Mouse (Mus musculus) forelimb bud, embryonic 11.5 days (tissue): Measurements from ENCODE around the gene Rad51b.

Experiments used
- DNase-seq: peaks from one replicate; pipeline ENCODE4 v3.0.0-alpha.2; 2012; ENCODE audit warnings: low read depth, low spot score

Rad51b gene

GRCm38 (mm10) chr12:79686594-79687325 lies 389.7 kb downstream of the Rad51b start:
- DNase-seq = no peak

GRCm38 (mm10) chr12:79687683-79688386 lies 390.8 kb downstream of the Rad51b start:
- no peak for DNase-seq

- DNase-seq = no peak
These were observed 392.2 kb downstream of the Rad51b start for GRCm38 (mm10) chr12:79689299-79689698.

- DNase-seq = no peak
These were observed 395.1 kb downstream of the Rad51b start for GRCm38 (mm10) chr12:79691929-79692862.

- DNase-seq = no peak
These were observed 398.9 kb downstream of the Rad51b start for GRCm38 (mm10) chr12:79695832-79696434.

- no peak for DNase-seq
These were observed 406.5 kb downstream of the Rad51b start for GRCm38 (mm10) chr12:79703555-79703954.

- DNase-seq = no peak
These were observed 408.6 kb downstream of the Rad51b start for GRCm38 (mm10) chr12:79705501-79706266.

- no peak for DNase-seq
These were observed 410.7 kb downstream of the Rad51b start for GRCm38 (mm10) chr12:79707565-79708422.

- no peak for DNase-seq
These were observed 411.3 kb downstream of the Rad51b start for GRCm38 (mm10) chr12:79708423-79708733.

- DNase-seq = no peak
These were observed 416.2 kb downstream of the Rad51b start for GRCm38 (mm10) chr12:79713286-79713685.

GRCm38 (mm10) chr12:79714484-79714883 lies 417.4 kb downstream of the Rad51b start:
- no peak for DNase-seq

- peak; percentile 68 for DNase-seq
These were observed 418.6 kb downstream of the Rad51b start for GRCm38 (mm10) chr12:79715506-79716345.

- DNase-seq = no peak
These were observed 422.2 kb downstream of the Rad51b start for GRCm38 (mm10) chr12:79719091-79719846.

GRCm38 (mm10) chr12:79719847-79720201 lies 422.7 kb downstream of the Rad51b start:
- no peak for DNase-seq

- DNase-seq = no peak
These were observed 427.8 kb downstream of the Rad51b start for GRCm38 (mm10) chr12:79724875-79725274.

GRCm38 (mm10) chr12:79725711-79726110 lies 428.6 kb downstream of the Rad51b start:
- DNase-seq = no peak

- no peak for DNase-seq
These were observed 429.0 kb downstream of the Rad51b start for GRCm38 (mm10) chr12:79726116-79726515.

- DNase-seq = no peak
These were observed 429.9 kb downstream of the Rad51b start for GRCm38 (mm10) chr12:79726959-79727358.
